Mouse (Mus musculus): ENCODE data around the gene Acaca.

DNA sequence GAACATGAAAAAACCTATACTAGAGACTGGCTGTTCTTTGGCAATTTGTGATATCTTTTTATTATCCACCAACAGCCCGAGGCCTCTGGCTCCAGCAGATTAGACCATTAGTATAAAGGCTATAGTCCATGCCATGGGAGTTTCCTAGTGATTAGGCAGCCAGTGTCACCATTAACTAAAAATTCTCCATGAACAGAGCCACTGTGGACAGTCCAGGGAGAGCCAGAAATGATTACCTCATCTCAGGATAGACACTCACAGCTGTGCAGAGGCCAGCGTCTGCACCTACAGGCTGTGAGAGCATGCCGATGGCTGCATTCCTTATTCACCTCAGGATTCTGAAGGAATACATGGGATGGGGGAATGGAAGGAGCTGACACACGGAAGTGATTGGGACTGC is 243.7 kb downstream of the Acaca start:
- no peak for TF ChIP-seq CTCF (IDR thresholded peaks at IDR 0.05; ENCODE audit: borderline replicate concordance, extremely low read depth, insufficient read depth, insufficient read length)
- no peak for TF ChIP-seq POLR2A (IDR thresholded peaks at IDR 0.05; ENCODE audit: borderline replicate concordance, extremely low read depth, insufficient read depth, insufficient read length, poor library complexity, severe bottlenecking)

All from brain, embryonic 14.5 days (tissue).